7 mouse cellular contexts compared by ENCODE assay signal in the genomic region with DNA sequence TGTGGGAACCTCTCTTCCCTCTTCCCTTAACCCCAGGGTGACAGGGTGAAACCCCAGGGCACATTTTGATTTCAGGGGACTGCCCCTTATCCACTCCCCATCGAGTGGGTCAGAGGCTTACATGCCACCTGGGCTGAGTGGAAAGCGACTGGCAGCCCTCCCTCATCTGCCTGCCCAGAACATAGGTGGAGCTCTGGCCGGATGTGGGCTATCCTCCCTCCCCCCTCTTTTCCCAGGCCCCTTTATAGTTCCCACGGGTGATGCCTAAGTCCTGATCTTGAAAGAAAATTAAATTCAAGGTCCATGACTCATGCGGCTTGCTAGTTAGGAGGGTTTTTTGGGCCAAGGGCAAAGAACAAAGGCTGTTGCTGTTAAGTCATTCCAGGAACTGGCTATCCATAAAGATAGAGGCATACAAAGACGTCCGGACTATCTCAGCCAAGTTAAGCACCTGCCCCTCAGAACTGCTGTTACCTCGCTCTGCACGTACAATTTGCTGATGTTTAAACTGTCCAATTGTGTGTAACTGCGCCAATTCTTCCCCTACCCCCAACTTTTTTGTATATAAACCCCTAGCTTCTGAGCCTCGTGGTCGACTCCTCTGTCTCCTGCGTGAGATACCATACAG.
A peak's percentile ranks its signal among the peaks of the same experiment; 100 is the strongest.
DNase-seq lines count a peak whose midpoint lies in the region; ATAC-seq and TF ChIP-seq lines count a peak whose summit lies in the region.
"Not testable (repeated sequence)": the region's sequence is repeated elsewhere in the genome, so short reads cannot be mapped to it uniquely, and the experiment has no call there.

No protein-coding gene starts in this region.

- peak; percentile 61 for DNase-seq in MN1 (ENCODE audit: low spot score)
- DNase-seq in adrenal gland, adult 8-10 months = peak; percentile 77
- DNase-seq in kidney, postnatal 0 days (ENCODE audit: low spot score) = peak; percentile 15
- peak; percentile 56 for DNase-seq in lung, postnatal 0 days (ENCODE audit: low spot score)
- peak; percentile 24 for DNase-seq in ovary, postnatal 36 days (ENCODE audit: low spot score)
- DNase-seq in thymus, adult 18-20 months = peak; percentile 6 to 24

- not testable (repeated sequence) for H3K9me3 ChIP-seq in kidney, postnatal 0 days (replicated peaks; ENCODE audit: low read length); lung, postnatal 0 days (ENCODE audit: low read length)

- not testable (repeated sequence) for H3K4me2 ChIP-seq in kidney, postnatal 0 days (ENCODE audit: low read length)
- H3K4me2 ChIP-seq in lung, postnatal 0 days (replicated peaks; ENCODE audit: low read depth, low read length) = peak overlapping the region; percentile 33

- H3K9ac ChIP-seq in kidney, postnatal 0 days (ENCODE audit: low read depth, low read length); lung, postnatal 0 days (replicated peaks; ENCODE audit: low read depth): not testable (repeated sequence)

- not testable (repeated sequence) for H3K27me3 ChIP-seq in kidney, postnatal 0 days (ENCODE audit: insufficient read depth, low read length); lung, postnatal 0 days (replicated peaks; ENCODE audit: insufficient read depth, low read length)

- H3K27ac ChIP-seq in kidney, postnatal 0 days; lung, postnatal 0 days (ENCODE audit: low read length): not testable (repeated sequence)

- not testable (repeated sequence) for TF ChIP-seq CTCF in kidney, postnatal 0 days (IDR thresholded peaks at IDR 0.05; ENCODE audit: low read depth); lung, postnatal 0 days (IDR thresholded peaks at IDR 0.05)

- 62% methylated on average over 13 of the region's 13 CpGs for WGBS in kidney, postnatal 0 days
- 42% methylated on average over 13 of the region's 13 CpGs for WGBS in lung, postnatal 0 days

- H3K36me3 ChIP-seq in kidney, postnatal 0 days (ENCODE audit: insufficient read depth, low read length); lung, postnatal 0 days (ENCODE audit: insufficient read depth, low read length): not testable (repeated sequence)

- H3K4me3 ChIP-seq in kidney, postnatal 0 days (replicated peaks; ENCODE audit: low read depth, low read length); lung, postnatal 0 days (ENCODE audit: low read depth, low read length): not testable (repeated sequence)

- ATAC-seq in inflammation-experienced regulatory T-cells, adult 6 months = peak; percentile 82
- ATAC-seq in kidney, postnatal 0 days (replicated peaks; ENCODE audit: low FRiP score, low read depth) = not testable (repeated sequence)
- ATAC-seq in lung, postnatal 0 days = peak; percentile 91

- TF ChIP-seq EP300 in lung, postnatal 0 days (IDR thresholded peaks at IDR 0.05) = not testable (repeated sequence)

- H3K4me1 ChIP-seq in kidney, postnatal 0 days (replicated peaks; ENCODE audit: insufficient read depth, low read length); lung, postnatal 0 days (ENCODE audit: insufficient read depth, low read depth, low read length): not testable (repeated sequence)

Comparison
In these comparisons a context has a peak if more than half of its experiments do, and no peak if none do; other contexts are left out.
1. DNase-seq: peak in every context shown above with its lines; median percentile 77 in adrenal gland, adult 8-10 months; 61 in MN1; 56 in lung, postnatal 0 days; 24 in ovary, postnatal 36 days; 15 in kidney, postnatal 0 days; 15 in thymus, adult 18-20 months.